Mouse (Mus musculus) lung, adult 2 months (tissue): ENCODE measurements around the gene Uba7. TPM values are rescaled to one million over a fixed set of nuclear protein-coding genes. Genes with fewer than 3 reads are reported as not detected.

Experiments used
- DNase-seq: peaks from one replicate; pipeline ENCODE4 v3.0.0; 2022
- H3K4me1 ChIP-seq: fragments of 200-500 bp; 2 replicates; pipeline ENCODE4 v1.6.1; 2011; ENCODE audit warnings: low read length; ENCODE audit not compliant: control insufficient read depth, insufficient read depth
- H3K4me3 ChIP-seq: fragments of 200-500 bp; replicated peaks from 2 replicates; pipeline ENCODE3; 2011; ENCODE audit warnings: low read depth, mild to moderate bottlenecking, control low read depth, low read length; ENCODE audit errors: extremely low read depth
- CTCF ChIP-seq: fragments of 200-500 bp; IDR thresholded peaks from 2 replicates; pipeline ENCODE4 v1.5.1; 2011; ENCODE audit warnings: mild to moderate bottlenecking, low read length, control low read depth; ENCODE audit not compliant: insufficient read depth
- POLR2A ChIP-seq: fragments of 200-500 bp; IDR thresholded peaks from 2 replicates; pipeline ENCODE4 v1.6.1; 2011; ENCODE audit warnings: low read depth, mild to moderate bottlenecking, control low read depth, low read length, borderline replicate concordance; ENCODE audit errors: extremely low read depth
- WGBS: fragments of 180-500 bp; shearing (Covaris S2); methylation state at CpG from one replicate; pipeline ENCODE4 v1.1.7; 2018; 5-methylcytosine and 5-hydroxymethylcytosine counted together
- polyA plus RNA-seq: library from polyadenylated mRNA; depleted of rRNA; stranded (reverse); fragments of >200 nt; gene quantifications from 2 replicates; pipeline ENCODE4 v1.2.3, GENCODE M21; 2012

Gene Uba7
- polyA plus RNA-seq, 1 experiment: 124 TPM

DNA sequence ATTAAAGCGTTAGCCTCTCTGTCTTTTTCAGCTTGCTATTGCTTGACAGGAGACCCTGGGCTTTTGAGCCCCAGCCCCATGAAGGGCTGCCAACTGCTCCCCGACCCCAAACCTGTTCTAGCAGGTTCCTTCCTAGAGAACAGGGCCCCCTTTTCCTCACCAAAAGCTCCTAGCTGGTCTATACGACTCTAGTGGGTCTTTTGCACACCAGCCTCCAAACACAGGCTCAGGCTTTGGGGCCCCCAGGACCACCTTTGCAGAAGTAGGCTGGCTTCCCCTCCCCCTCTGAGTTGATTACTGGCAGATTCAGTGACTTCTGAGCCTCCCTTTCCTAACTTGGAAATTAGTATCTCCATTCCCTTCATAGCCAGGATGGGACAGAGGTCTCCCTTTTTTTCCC is 38.5 kb upstream of the Uba7 start:
- no peak overlapping the region for H3K4me3 ChIP-seq
- no peaks in the 10 kb centered on the region for H3K4me1 ChIP-seq
- DNase-seq: no peak
- 34% methylated on average over 3 of the region's 3 CpGs for WGBS
- TF ChIP-seq CTCF (no peak), POLR2A (no peak)

GRCm38 (mm10) chr9:107947241-107948194 is 27.8 kb upstream of the Uba7 start:
- H3K4me1 ChIP-seq: no peaks in the 10 kb centered on the region
- no peak overlapping the region for H3K4me3 ChIP-seq
- no peak for DNase-seq
- TF ChIP-seq POLR2A (no peak), CTCF (no peak)
- 78% methylated on average over 31 of the region's 31 CpGs for WGBS

DNA sequence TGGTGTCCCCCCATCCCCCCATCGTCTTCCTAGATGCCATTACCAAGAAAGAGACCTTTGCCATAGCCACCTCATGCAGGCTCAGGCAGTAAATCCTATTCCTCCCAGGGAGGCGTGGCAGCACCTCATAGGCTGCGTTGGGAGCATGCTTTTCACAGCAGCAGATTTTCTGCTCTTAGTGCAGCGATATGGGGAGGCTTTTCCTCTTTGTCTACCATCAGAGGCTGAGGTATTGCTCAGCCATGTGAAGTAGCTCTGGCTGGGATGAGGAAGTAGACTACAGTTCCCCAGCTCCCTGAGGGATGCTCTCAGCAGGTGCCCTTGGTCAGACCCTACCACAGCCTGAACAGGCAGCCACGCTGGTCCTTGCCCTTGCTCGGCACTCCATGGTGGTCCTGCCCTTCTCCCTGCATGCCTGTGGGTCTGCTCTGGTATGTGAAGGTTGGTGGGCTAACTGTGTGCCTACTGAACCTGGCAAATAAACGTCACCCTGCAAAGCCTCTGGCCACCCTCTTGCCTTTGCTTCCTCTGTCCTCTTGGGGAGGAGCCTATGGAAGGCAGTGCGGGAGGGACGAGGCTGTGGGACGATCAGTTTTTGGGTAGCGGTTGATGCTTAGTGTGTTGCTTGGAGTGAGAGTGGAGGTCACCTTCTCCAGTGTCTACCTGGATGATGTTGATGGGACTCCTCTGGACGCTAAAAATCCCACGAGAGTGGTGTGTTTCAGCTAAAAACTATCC is 26.0 kb upstream of the Uba7 start:
- no peak for DNase-seq
- H3K4me3 ChIP-seq: no peak overlapping the region
- TF ChIP-seq CTCF: no peak
- WGBS: 74% methylated on average over 13 of the region's 13 CpGs
- no peaks in the 10 kb centered on the region for H3K4me1 ChIP-seq

DNA sequence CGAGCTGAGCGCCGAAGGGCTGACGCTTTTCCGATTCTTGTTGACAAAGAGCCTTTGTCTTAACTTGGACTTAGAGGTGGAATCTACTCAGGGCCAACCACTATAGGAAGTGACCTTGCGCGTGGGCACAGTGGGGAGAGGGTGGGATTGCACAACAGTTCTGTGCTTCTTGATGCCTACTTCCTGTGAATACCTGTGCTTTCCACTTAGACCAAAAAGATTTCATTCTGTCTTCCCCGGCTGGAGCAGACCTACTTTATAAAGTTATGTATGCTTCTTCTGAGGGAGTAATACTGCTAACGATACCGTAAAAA is 25.4 kb upstream of the Uba7 start, which contains the start of gene Traip:
Traip (plus strand) TSS at position 215 of the 314 bp plus-strand sequence.
- H3K4me1 ChIP-seq: no peaks in the 10 kb centered on the region
- TF ChIP-seq CTCF (no peak), POLR2A (no peak)
- peak within 1 kb of the TSS; percentile 75 for H3K4me3 ChIP-seq
- no peak for DNase-seq
- whole genome bisulfite sequencing: 84% methylated on average over 10 of the region's 10 CpGs

- Histone ChIP-seq H3K4me1 (no peaks in the 10 kb centered on the region), H3K4me3 (peak overlapping the region; percentile 75)
- DNase-seq: peak; percentile 90
- WGBS: 10% methylated on average over 45 of the region's 45 CpGs
- TF ChIP-seq CTCF (no peak), POLR2A (peak; percentile 72; the same call in 1 of the 2 replicates)
Observed at GRCm38 (mm10) chr9:107950460-107951355, 24.6 kb upstream of the Uba7 start.

DNA sequence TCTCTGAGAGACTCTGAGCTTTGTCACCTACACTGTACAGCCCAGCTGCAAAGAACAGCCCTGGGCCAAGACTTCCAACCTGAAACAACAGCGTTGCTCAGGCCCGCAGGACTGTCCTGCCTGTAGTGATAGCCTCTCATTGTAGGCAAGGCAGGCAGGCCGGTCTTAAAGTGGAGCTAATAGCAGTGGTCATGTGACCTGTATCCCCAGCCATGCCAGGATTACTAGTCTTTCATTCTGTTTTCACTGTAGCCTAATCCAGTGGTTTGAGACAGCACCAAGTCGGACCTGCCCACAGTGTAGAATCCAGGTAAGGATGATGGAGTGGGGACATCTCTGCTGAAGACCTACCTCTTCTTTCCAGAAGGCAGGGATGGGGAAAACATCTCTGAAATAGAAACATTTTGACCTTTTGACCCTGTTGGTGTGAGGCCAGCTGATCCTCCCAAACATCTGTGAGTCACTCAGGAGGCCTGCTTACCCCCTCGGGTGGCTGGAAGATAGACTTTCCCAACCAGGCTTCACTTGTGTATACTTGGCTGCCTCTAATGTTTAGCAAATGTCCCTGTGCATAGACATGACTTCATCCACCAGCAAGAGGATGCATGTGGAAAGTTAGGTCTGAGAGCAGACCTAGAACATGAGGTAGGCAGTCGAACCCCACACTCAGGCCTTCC is 19.6 kb upstream of the Uba7 start:
- 73% methylated on average over 6 of the region's 6 CpGs for WGBS
- DNase-seq: no peak
- no peaks in the 10 kb centered on the region for H3K4me1 ChIP-seq

GRCm38 (mm10) chr9:107957141-107957540 is 18.2 kb upstream of the Uba7 start:
- Histone ChIP-seq H3K4me3 (no peak overlapping the region), H3K4me1 (no peaks in the 10 kb centered on the region)
- no peak for TF ChIP-seq POLR2A
- no peak for TF ChIP-seq CTCF
- 69% methylated on average over 6 of the region's 6 CpGs for WGBS
- no peak for DNase-seq

More for the DNA sequence above, 19.6 kb upstream of the Uba7 start:
- no peak overlapping the region for H3K4me3 ChIP-seq
- TF ChIP-seq CTCF: no peak
- TF ChIP-seq POLR2A: no peak

DNA sequence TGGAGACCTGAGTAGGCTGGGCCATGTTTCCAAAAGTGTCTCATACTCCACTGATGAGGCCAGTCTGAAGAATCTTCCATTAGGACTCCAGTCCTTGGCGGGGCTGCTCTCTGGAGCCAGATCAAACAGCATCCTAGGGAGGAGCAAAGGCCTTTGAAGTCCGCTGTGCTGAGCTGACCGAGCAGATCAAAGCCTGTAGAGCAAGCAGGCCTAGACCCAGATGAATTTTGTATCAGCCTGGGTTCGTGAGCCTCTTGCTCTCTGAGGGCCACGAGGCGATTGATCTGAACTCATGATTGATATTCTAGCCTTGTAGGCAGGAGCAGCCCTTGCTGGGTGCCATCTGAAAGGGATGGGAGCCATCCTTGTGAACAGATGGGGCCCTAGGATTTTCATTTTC is 15.4 kb upstream of the Uba7 start:
- no peak overlapping the region for H3K4me3 ChIP-seq
- H3K4me1 ChIP-seq: no peaks in the 10 kb centered on the region
- no peak for DNase-seq
- TF ChIP-seq POLR2A (no peak), CTCF (no peak)
- WGBS: 67% methylated on average over 6 of the region's 6 CpGs

DNA sequence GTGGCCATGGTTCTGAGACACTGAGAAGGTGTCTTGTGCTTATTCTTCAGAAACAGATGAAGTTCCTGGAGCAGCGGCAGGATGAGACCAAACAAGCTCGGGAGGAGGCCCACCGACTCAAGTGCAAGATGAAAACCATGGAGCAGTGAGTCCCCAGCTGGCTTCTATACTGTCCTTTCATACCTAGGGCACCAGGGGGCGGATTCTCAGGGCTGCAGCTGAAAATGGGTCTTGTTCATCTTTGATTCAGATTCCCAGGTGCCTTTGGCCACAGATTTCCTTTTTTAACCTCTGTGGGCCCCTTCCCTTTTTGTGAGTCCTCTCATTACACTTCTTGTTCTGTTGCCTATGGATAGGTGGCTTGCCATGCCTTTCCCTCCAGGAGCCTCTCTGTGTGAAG is 14.4 kb upstream of the Uba7 start:
- TF ChIP-seq CTCF (no peak), POLR2A (no peak)
- no peak for DNase-seq
- H3K4me3 ChIP-seq: no peak overlapping the region
- WGBS: 69% methylated on average over 4 of the region's 4 CpGs
- no peaks in the 10 kb centered on the region for H3K4me1 ChIP-seq
